Mouse (Mus musculus) hindbrain, embryonic 15.5 days (tissue): ENCODE data around the gene Kcnq1. TPM values are rescaled to one million over a fixed set of nuclear protein-coding genes. Genes with fewer than 3 reads are reported as not detected.

Source experiments
- ATAC-seq: fragments of 200-750 bp; cut with Nextera tagmentation; 2 replicates; pipeline ENCODE4 v1.8.0; 2017; ENCODE audit warnings: low read depth, moderate number of reproducible peaks, moderate TSS enrichment; ENCODE audit not compliant: low FRiP score
- H3K27ac ChIP-seq: fragments of 300-500 bp; sonication (generic); replicated peaks from 2 replicates; pipeline ENCODE4 v1.5.1; 2015; ENCODE audit warnings: mild to moderate bottlenecking, inconsistent platforms
- H3K27me3 ChIP-seq: fragments of 300-500 bp; sonication (generic); 2 replicates; pipeline ENCODE4 v1.6.1; 2015; ENCODE audit warnings: control low read depth, inconsistent platforms
- H3K36me3 ChIP-seq: fragments of 300-500 bp; sonication (generic); 2 replicates; pipeline ENCODE4 v1.6.1; 2015; ENCODE audit warnings: control low read depth, inconsistent platforms
- H3K4me1 ChIP-seq: fragments of 300-500 bp; sonication (generic); replicated peaks from 2 replicates; pipeline ENCODE4 v1.6.1; 2015; ENCODE audit warnings: control low read depth, inconsistent platforms
- H3K4me2 ChIP-seq: fragments of 300-500 bp; sonication (generic); 2 replicates; pipeline ENCODE4 v1.6.1; 2015; ENCODE audit warnings: moderate library complexity, mild to moderate bottlenecking, inconsistent platforms
- H3K4me3 ChIP-seq: fragments of 300-500 bp; sonication (generic); 2 replicates; pipeline ENCODE4 v1.5.1; 2015; ENCODE audit warnings: mild to moderate bottlenecking, inconsistent platforms
- H3K9ac ChIP-seq: fragments of 300-500 bp; sonication (generic); 2 replicates; pipeline ENCODE4 v1.6.1; 2015; ENCODE audit warnings: inconsistent platforms
- H3K9me3 ChIP-seq: fragments of 300-500 bp; sonication (generic); 2 replicates; pipeline ENCODE4 v1.6.1; 2016; ENCODE audit warnings: control low read depth, inconsistent platforms
- WGBS: fragments of 180-500 bp; shearing (Covaris S2); methylation state at CpG from one replicate; pipeline ENCODE4 v1.1.7; 2015; 5-methylcytosine and 5-hydroxymethylcytosine counted together
- polyA plus RNA-seq: library from polyadenylated mRNA; unstranded; fragments of >200 nt; fragmentation: Nextera tagmentation; extraction: Ambion mirVana; gene quantifications from 2 replicates; pipeline ENCODE4 v1.2.1, GENCODE M21; 2015

The Kcnq1 gene
- polyA plus RNA-seq, 1 experiment from 2014 or later: 1.1 TPM

DNA sequence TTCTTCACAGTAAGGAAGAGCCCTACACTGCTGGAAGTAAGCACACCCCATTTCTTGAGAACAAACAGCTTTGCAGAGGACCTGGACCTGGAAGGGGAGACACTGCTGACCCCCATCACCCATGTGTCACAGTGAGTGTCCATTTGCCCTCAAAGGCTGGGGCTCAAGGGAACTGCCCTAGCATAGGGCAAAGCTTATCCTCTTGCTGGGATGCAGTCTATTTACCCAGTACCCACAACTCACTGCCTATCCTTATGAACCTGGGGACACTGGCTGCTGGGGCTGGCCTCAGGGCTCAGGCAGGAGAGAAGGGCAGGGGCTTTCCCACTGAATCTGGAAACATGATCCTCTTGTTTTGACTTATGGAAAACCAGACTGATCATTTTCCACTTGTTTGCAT lies 155.1 kb downstream of the Kcnq1 start:
- no peak overlapping the region for H3K4me2 ChIP-seq
- peaks cover 10% of the 10 kb centered on the region for H3K4me1 ChIP-seq
- H3K27ac ChIP-seq: no peak overlapping the region
- H3K9me3 ChIP-seq: no peaks in the 10 kb centered on the region
- ATAC-seq: no peak
- H3K9ac ChIP-seq: no peak overlapping the region
- H3K36me3 ChIP-seq: no peaks in the 10 kb centered on the region
- no peaks in the 10 kb centered on the region for H3K27me3 ChIP-seq
- no peak overlapping the region for H3K4me3 ChIP-seq

DNA sequence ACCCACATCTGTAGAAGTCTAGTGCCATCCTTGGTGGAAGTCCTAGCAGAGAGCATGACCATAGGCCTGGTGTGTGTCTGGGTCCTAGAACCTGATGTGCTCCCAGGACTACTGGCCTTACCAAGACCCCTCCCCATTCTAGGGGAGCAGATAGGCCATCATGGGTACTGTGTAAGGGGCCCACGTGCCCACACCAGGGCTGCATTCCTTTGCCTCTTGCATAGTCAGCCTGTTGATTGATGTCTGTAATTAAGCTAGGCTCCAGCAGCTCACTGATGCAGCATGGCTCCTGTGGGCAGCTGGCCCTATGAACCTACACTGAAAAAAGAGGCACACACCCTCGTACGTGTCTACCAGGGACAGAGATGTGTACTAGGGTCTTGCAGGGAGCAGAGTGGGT lies 157.4 kb downstream of the Kcnq1 start:
- H3K4me1 ChIP-seq: peaks cover 10% of the 10 kb centered on the region
- H3K27ac ChIP-seq: no peak overlapping the region
- H3K27me3 ChIP-seq: no peaks in the 10 kb centered on the region
- H3K9ac ChIP-seq: no peak overlapping the region
- ATAC-seq: no peak
- no peaks in the 10 kb centered on the region for H3K9me3 ChIP-seq
- no peak overlapping the region for H3K4me2 ChIP-seq
- H3K4me3 ChIP-seq: no peak overlapping the region
- WGBS: 43% methylated on average over 3 of the region's 3 CpGs
- no peaks in the 10 kb centered on the region for H3K36me3 ChIP-seq

DNA sequence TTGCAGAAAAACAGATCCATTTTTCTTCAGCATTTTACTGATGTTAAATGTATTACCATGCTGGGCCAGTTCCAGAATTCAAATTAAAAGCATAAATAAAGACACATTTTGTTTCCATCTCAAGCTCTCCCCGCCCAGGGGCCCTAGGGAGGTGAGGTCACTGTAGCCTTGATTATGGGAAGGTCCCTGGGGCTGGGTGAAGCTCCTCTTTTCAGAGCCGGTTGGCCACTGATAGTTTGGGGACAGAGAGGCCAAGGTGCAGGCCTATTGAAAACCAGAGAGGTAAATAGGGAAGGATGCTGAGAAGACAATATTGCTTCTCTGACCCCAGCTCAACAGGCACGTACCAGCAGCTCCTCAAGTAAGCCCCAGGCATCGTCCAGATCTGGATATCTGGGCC lies 157.8 kb downstream of the Kcnq1 start:
- no peaks in the 10 kb centered on the region for H3K9me3 ChIP-seq
- no peak overlapping the region for H3K4me2 ChIP-seq
- H3K27me3 ChIP-seq: no peaks in the 10 kb centered on the region
- WGBS: 78% methylated on average over 4 of the region's 4 CpGs
- H3K9ac ChIP-seq: no peak overlapping the region
- H3K4me3 ChIP-seq: no peak overlapping the region
- H3K4me1 ChIP-seq: peaks cover 10% of the 10 kb centered on the region
- no peak for ATAC-seq
- no peak overlapping the region for H3K27ac ChIP-seq
- H3K36me3 ChIP-seq: no peaks in the 10 kb centered on the region

DNA sequence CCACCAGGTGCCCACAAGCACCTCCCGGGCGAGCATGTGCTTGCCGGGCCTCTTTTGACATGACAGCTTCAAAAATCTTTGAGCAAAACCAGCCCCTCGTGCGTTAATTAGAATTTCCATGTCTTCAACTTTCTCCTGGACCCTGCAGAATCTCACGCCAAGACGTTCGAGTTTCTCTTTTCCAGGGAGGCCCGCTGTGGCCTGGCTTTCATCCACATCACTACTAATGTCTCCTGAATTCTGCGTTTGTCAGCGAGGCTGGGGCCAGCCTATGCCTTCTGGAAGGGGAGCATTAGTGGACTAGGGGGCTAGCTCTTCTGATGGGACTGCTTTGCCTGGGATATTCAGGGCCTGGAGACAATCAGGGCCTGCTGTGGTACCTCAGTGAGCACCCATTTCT lies 159.2 kb downstream of the Kcnq1 start:
- Histone ChIP-seq H3K27ac (no peak overlapping the region), H3K4me3 (no peak overlapping the region), H3K4me2 (no peak overlapping the region), H3K36me3 (no peaks in the 10 kb centered on the region), H3K9ac (no peak overlapping the region), H3K27me3 (no peaks in the 10 kb centered on the region), H3K9me3 (no peaks in the 10 kb centered on the region), H3K4me1 (peaks cover 10% of the 10 kb centered on the region)
- ATAC-seq: no peak
- 87% methylated on average over 11 of the region's 11 CpGs for WGBS

DNA sequence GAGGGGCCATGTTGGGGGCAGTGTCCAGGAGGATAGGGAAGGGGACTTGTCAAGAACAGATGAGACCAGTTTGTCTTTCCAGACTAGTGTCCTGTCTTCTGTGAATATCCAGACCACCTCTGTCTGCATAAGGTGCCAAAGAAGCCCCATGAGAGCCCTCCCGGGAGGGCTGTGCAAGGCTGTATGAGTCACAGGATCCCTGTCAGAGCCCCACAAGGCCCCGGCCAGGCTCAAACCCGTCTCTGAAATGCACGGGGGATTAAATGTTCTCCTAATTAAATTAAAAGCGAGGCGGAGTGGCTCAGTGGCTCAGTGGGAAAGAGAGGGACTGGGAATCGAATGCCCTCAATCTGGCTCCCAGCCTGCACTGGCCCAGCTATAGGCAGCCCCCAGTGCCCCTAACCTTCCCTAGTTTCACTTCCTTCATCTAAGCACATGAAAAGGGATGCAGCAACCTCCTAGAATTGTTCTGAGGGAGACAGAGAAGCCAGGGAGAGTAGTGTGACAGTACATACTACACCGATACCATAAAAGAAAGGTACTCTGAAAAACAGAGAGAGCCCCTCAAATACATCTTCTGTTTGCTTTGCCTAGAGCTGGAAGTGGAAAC lies 159.8 kb downstream of the Kcnq1 start:
- Histone ChIP-seq H3K9ac (no peak overlapping the region), H3K27ac (no peak overlapping the region), H3K27me3 (no peaks in the 10 kb centered on the region), H3K9me3 (no peaks in the 10 kb centered on the region), H3K36me3 (no peaks in the 10 kb centered on the region), H3K4me2 (no peak overlapping the region), H3K4me3 (no peak overlapping the region), H3K4me1 (peaks cover 10% of the 10 kb centered on the region)
- ATAC-seq: no peak
- 58% methylated on average over 8 of the region's 8 CpGs for WGBS

DNA sequence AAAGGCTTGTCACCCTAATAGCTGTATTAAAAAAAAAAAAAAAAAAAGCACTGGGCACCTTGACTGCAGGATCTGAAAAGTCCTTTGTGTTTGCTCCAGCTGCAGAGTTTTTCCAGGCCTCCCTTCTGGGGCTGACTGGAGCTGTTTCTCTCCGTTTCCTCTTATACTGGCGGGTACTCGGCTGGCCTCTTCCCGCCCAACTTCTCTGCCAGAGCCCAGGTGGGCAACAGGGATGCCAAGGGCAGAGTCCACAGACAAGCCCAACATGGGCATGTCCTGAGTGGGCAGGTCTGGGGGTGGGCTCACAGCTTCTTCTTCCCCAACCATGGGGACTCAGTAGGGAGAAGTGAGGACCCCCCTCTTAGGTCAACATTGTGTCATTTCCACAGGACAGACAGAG lies 167.6 kb downstream of the Kcnq1 start:
- Histone ChIP-seq H3K9ac (no peak overlapping the region), H3K4me1 (no peaks in the 10 kb centered on the region), H3K9me3 (no peaks in the 10 kb centered on the region), H3K4me3 (no peak overlapping the region), H3K36me3 (no peaks in the 10 kb centered on the region), H3K27ac (no peak overlapping the region), H3K4me2 (no peak overlapping the region), H3K27me3 (no peaks in the 10 kb centered on the region)
- WGBS: 79% methylated on average over 4 of the region's 4 CpGs
- ATAC-seq: no peak

DNA sequence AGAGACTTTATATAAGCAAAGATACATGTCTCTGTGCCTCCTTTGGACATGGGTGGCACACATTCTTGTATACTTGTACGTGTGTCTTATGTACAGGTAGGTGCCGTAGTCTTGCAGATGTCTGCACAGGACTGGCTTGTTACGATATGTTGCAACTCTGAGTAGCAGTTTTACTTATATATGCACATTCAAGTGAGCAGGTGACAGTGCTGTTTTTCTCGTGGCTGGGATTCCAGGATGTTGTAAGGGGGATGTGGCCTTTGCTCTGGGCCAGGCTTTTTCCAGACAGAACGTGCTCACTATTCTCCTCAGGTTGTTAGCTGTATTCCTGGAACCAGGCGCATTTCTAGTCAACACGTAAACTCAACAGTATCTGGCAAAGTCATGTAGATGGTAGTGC lies 168.9 kb downstream of the Kcnq1 start:
- no peak overlapping the region for H3K9ac ChIP-seq
- no peak overlapping the region for H3K4me3 ChIP-seq
- H3K27me3 ChIP-seq: no peaks in the 10 kb centered on the region
- no peaks in the 10 kb centered on the region for H3K9me3 ChIP-seq
- 89% methylated on average over 7 of the region's 7 CpGs for WGBS
- no peak for ATAC-seq
- no peak overlapping the region for H3K27ac ChIP-seq
- H3K4me1 ChIP-seq: no peaks in the 10 kb centered on the region
- H3K36me3 ChIP-seq: no peaks in the 10 kb centered on the region
- H3K4me2 ChIP-seq: no peak overlapping the region

DNA sequence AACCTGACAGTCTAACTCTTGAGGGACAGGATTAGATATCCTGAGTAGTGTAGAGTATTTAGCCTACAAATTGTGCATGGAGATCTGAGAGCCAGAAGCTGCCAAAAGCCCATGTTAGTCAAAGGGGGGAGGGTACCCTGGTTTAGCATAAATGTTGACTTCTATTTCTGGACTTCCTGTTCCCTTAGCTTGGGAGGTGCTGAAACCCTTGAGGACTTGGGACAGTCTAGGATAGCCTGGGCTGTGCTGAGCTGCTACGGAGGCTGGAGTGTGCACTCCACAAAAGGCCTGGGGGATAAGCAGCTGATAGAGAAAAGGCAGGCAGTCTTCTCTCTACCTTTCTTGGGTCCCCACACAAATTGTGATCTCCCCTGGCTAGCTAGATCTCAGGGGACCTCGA lies 177.5 kb downstream of the Kcnq1 start:
- ATAC-seq: no peak
- WGBS: 79% methylated on average over 2 of the region's 2 CpGs

DNA sequence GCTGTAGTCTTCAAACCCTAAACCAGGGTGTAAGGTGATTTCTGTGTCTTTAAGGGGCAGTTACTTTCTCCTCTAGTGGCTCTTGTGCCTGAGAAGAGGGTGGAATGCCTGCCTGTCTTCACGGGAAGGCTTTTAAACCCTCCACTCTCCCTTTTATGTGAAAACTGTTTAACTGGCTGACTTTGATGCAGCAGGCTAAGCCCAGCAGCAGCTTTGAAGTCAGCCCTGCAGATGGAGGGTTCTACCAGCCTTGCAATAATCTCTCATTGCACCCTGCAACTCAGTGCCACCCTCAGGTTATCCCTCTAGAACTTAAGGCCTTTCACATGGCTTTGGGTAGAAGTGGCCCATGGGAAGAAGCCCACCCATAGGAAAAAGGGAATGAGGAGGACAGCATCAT lies 178.7 kb downstream of the Kcnq1 start:
- Histone ChIP-seq H3K27me3 (no peaks in the 10 kb centered on the region), H3K27ac (no peak overlapping the region), H3K4me3 (no peak overlapping the region), H3K4me1 (peaks cover 24% of the 10 kb centered on the region), H3K36me3 (no peaks in the 10 kb centered on the region), H3K9me3 (no peaks in the 10 kb centered on the region), H3K4me2 (no peak overlapping the region), H3K9ac (no peak overlapping the region)
- WGBS: 61% methylated on average over 1 of the region's 1 CpGs
- ATAC-seq: no peak

More for the DNA sequence above, 177.5 kb downstream of the Kcnq1 start:
- Histone ChIP-seq H3K27ac (no peak overlapping the region), H3K27me3 (no peaks in the 10 kb centered on the region), H3K9ac (no peak overlapping the region), H3K36me3 (no peaks in the 10 kb centered on the region), H3K4me3 (no peak overlapping the region), H3K4me2 (no peak overlapping the region), H3K9me3 (no peaks in the 10 kb centered on the region), H3K4me1 (peaks cover 14% of the 10 kb centered on the region; the same call in 1 of the 2 replicates)

DNA sequence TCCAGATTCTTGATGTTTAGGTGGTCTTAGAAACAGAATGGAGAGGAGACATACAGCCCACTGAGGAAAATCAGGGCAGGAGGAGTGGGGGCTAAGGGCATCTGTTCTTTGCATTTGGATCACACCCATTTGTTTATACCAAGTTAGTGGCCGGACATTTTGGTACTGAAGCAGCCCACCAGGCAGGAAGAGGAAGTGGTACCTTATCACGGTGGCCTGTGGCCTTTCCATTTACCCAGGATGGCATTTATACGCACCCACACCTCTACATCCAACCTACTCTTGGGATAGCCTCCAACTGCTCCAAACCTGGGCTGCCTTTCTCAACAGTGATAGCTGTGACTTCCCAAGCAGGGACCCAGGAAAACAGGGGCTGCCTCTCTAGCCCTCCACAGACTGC lies 179.3 kb downstream of the Kcnq1 start:
- Histone ChIP-seq H3K27me3 (no peaks in the 10 kb centered on the region), H3K9ac (no peak overlapping the region), H3K4me3 (no peak overlapping the region), H3K4me2 (no peak overlapping the region), H3K9me3 (no peaks in the 10 kb centered on the region), H3K4me1 (peaks cover 25% of the 10 kb centered on the region), H3K36me3 (no peaks in the 10 kb centered on the region), H3K27ac (no peak overlapping the region)
- 92% methylated on average over 3 of the region's 3 CpGs for WGBS
- no peak for ATAC-seq

DNA sequence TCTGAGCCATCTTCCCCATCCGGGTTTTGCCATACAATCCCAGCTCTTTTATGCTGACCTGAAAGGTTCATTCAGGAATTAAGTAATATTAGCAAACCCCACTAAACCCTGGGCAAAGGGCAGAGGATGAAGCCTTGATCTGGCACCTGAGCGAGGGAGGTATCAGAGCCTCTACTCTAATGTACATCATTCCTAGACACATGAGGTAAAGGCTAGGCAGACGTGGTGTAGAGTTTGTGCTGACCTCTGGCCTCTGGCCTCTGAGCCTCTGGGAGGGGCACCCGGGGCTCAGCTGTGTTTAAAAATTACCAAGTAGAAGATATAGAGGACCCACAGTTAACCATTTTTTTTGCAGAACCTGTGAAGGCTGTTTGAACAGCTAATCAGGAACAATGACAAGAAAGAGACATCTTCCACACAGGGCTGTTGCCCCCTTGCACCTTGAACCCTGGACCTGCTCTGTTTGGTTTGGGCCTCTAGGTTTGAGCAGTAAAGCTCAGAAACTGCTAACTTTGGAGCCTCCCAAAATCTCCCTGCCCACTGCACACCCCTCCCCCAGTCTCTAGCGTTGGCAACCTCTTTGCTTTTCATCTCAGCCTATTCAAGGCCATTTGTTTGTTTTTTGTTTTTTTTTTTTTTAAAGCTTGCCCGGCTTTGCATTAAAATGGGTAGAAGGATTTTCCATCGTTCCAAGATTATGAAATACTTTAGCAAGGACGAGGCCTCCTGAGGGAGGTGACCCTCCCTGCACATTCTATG lies 180.5 kb downstream of the Kcnq1 start:
- no peaks in the 10 kb centered on the region for H3K36me3 ChIP-seq
- no peak overlapping the region for H3K9ac ChIP-seq
- 60% methylated on average over 8 of the region's 8 CpGs for WGBS
- H3K4me3 ChIP-seq: no peak overlapping the region
- H3K9me3 ChIP-seq: no peaks in the 10 kb centered on the region
- no peak for ATAC-seq
- H3K27me3 ChIP-seq: no peaks in the 10 kb centered on the region
- H3K27ac ChIP-seq: no peak overlapping the region
- H3K4me2 ChIP-seq: no peak overlapping the region
- H3K4me1 ChIP-seq: peaks cover 35% of the 10 kb centered on the region

DNA sequence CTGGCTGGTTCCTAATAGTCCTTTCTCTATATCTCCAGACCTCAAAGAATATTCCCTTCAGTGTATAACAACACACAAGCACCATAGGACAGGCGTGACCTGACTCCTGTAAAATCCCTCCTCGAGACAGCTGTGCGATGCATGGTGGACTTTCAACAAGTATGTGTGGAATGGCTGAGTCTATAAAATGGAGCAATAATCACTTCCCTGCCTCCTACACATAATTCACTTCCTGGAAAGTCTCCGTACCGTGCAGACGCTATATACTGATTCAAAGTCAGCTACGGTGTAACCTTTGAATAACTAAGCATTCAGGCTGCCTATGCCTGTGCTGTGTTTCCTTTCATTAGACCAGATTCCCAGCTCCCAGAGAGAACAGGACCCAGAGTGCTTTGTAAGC lies 182.0 kb downstream of the Kcnq1 start:
- WGBS: 91% methylated on average over 7 of the region's 7 CpGs
- Histone ChIP-seq H3K27me3 (no peaks in the 10 kb centered on the region), H3K4me3 (no peak overlapping the region), H3K9ac (no peak overlapping the region), H3K36me3 (no peaks in the 10 kb centered on the region), H3K4me2 (no peak overlapping the region), H3K27ac (no peak overlapping the region), H3K9me3 (no peaks in the 10 kb centered on the region), H3K4me1 (peaks cover 40% of the 10 kb centered on the region)
- no peak for ATAC-seq
